Comparison of ENCODE assay signal across 27 mouse cellular contexts in genomic region chr12:86876981-86877380, GRCm38 (mm10).
"Had no signal": no experiment of that assay in that cellular context is flagged by ENCODE, and none has a peak within 500 bp of the region (broad histone marks: within the 10 kb centered on the region; RNA-seq: fewer than 3 reads in every experiment).

No protein-coding gene starts in this region.

- H3K4me3 ChIP-seq: gastrocnemius, adult 2 months; heart, embryonic 10.5 days; heart, embryonic 12.5 days; hindbrain, embryonic 10.5 days; hindbrain, embryonic 12.5 days; kidney, embryonic 15.5 days; limb, embryonic 13.5 days; limb, embryonic 15.5 days; liver, embryonic 12.5 days had no signal

- H3K27ac ChIP-seq: gastrocnemius, adult 2 months; heart, embryonic 10.5 days; hindbrain, embryonic 10.5 days; hindbrain, embryonic 12.5 days; hindbrain, embryonic 14.5 days; hindbrain, postnatal 0 days; kidney, embryonic 15.5 days; kidney, postnatal 0 days; limb, embryonic 13.5 days; limb, embryonic 15.5 days; liver, embryonic 12.5 days; liver, embryonic 14.5 days had no signal

- H3K27me3 ChIP-seq: heart, embryonic 12.5 days; hindbrain, embryonic 12.5 days; kidney, embryonic 15.5 days; limb, embryonic 13.5 days; limb, embryonic 15.5 days had no signal

- DNase-seq: gastrocnemius, adult 2 months; gastrocnemius, postnatal 10 days; gastrocnemius, postnatal 25 days; heart, adult 18-20 months; heart, postnatal 10 days; heart, postnatal 4 days; kidney, adult 11 months; kidney, adult 2 months; kidney, adult 9 months; kidney, postnatal 14 days; kidney, postnatal 36 days; layer of hippocampus, adult 9-11 months; layer of hippocampus, postnatal 36 days; left cerebral cortex, postnatal 4 days had no signal

- H3K9me3 ChIP-seq: heart, embryonic 10.5 days; heart, embryonic 12.5 days; hindbrain, embryonic 10.5 days; hindbrain, embryonic 12.5 days; kidney, embryonic 15.5 days; limb, embryonic 13.5 days; limb, embryonic 15.5 days; liver, embryonic 12.5 days had no signal

- H3K36me3 ChIP-seq: hindbrain, embryonic 12.5 days; liver, embryonic 12.5 days had no signal

- H3K9ac ChIP-seq: heart, embryonic 12.5 days; hindbrain, embryonic 12.5 days; hindbrain, embryonic 14.5 days; kidney, embryonic 15.5 days; limb, embryonic 13.5 days; limb, embryonic 15.5 days; liver, embryonic 12.5 days; liver, embryonic 14.5 days had no signal

- ATAC-seq: hindbrain, postnatal 0 days; intestine, embryonic 16.5 days; liver, embryonic 12.5 days had no signal

- H3K4me2 ChIP-seq: heart, embryonic 12.5 days; hindbrain, embryonic 12.5 days; hindbrain, embryonic 14.5 days; kidney, embryonic 15.5 days; limb, embryonic 13.5 days; limb, embryonic 15.5 days; liver, embryonic 12.5 days had no signal
